2 mouse cellular contexts compared by ENCODE assay signal in the genomic region with DNA sequence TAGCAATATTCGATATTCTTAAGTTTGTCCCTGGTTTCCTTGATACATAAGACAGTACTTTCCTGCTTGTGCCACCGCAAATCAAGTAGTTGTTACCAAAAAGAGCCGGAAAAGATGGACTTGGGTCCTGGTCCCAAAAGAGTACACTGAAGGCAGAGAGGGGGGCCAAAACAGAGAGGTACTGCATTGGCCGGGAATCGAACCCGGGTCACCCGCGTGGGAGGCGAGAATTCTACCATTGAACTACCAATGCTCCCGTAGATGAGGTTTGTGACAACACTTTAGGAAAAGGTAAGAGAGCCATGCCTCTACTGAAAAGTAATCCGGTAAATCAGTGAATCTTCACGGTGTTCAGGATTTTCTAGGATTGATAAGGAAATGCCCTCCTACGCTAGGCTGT. TPM values are rescaled to one million over a fixed set of nuclear protein-coding genes. Genes with fewer than 3 reads are reported as not detected.
"Had no signal": no experiment of that assay in that cellular context is flagged by ENCODE, and none has a peak within 500 bp of the region (broad histone marks: within the 10 kb centered on the region; RNA-seq: fewer than 3 reads in every experiment).

No protein-coding gene starts in this region.

RNA-seq across cellular contexts. Expression of gene Fcgr1, which starts 57.2 kb away (rescaled TPM):
- total RNA-seq: common myeloid progenitor, adult 5-6 weeks had no signal
- polyA plus RNA-seq: erythroblast, embryonic 14.5 days had no signal
